Mouse (Mus musculus) CD8-positive naive resting alpha-beta T cell, adult 2 months (primary cell): Measurements from ENCODE around the gene Naga.
"Not testable (repeated sequence)": the region's sequence is repeated elsewhere in the genome, so short reads cannot be mapped to it uniquely, and the experiment has no call there.

ENCODE experiments used
- DNase-seq, 2 experiments: peaks; one replicate each; pipeline ENCODE4 v3.0.0; 2022; ENCODE audit warnings: low read depth in 2 of 2, low spot score in 2 of 2

Naga gene

DNA sequence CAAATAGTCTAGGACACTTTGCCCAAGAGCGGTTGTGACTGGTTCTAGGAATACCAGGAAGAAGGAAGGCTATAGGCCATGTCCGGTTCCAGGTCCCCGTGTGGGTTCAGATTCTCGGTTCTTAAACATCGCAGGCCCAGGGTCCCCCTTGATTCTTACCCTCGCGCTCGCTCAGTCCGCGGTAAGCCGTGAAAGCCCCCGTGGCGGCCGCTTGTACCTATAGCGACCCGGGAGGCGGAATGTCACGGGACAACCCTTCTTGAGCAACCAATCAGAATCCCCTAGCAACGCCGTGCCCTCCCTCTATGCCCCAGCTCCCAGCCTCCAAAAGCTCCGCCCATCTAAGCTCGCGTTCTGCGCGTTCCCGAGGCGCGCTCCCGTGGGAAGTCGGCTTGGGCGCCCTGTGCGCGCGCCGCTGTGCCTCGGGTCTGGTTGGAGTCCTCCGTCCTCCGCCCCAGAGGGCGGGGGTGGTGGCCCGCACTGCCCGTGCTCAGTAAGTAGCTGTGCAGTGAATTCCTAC, at the start of gene Naga, which contains the start of the genes Pheta2 and Smdt1:
TSS of gene Naga (minus strand) at position 333 of the 520 bp plus-strand sequence.
TSS of gene Pheta2 (plus strand) at position 350 of the 520 bp plus-strand sequence.
TSS of gene Smdt1 (plus strand) at position 367 of the 520 bp plus-strand sequence.
- DNase-seq = peak; percentile 75 to 87

DNA sequence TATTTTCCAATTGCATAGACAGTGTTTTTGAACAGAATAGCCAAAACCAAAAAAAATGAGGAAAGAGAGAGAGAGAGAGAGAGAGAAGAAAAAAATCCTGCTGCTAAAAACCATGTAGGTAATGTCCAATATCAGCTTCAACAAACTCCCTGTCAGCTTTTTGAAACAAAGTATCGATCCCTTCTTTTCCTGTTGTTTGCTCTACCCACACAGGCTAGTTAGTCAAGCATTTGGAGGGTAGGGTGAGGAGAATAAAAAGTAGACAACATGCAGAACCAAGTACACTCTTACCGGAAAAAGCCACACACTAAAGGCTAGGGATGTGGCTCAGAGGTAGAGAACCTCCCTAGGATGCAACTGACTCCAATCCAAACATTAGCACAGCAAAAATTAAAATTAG, 47.0 kb upstream of the Naga start:
- DNase-seq = no peak

DNA sequence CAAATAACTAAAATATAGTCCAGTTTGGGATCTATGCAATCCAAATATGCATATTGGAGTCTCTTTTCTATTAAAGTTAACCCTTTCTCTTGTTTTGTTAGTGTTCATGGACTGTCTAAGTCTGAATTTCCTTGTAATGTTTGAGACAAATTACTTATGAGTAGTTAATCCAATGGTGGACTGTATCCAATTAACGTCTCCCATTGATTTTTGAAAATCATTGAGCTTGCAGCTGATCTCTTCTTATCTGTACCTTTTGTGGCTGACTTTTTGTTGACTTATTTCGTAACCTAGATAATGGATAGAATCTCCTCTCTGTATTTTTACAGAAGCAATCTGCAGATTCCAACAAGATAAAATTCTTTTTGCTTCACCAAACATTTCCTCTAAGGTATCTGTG, 43.7 kb upstream of the Naga start:
- DNase-seq = no peak

DNA sequence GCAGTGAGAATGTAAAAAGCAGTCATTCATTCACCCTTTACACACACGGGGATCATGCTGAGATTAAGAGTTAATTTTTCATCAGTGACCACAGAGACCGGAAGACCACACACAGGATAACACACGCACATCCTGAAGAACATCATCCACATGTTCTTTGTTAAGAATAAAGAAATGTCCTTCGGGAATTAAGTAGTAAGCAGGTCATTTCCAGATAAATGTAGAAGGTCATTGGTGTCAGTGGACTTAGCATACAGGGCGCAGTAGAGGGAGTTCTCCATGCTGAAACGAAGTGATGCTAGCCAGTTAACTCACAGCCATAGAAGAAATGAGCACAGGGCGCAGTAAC, 42.0 kb upstream of the Naga start:
- no peak for DNase-seq

DNA sequence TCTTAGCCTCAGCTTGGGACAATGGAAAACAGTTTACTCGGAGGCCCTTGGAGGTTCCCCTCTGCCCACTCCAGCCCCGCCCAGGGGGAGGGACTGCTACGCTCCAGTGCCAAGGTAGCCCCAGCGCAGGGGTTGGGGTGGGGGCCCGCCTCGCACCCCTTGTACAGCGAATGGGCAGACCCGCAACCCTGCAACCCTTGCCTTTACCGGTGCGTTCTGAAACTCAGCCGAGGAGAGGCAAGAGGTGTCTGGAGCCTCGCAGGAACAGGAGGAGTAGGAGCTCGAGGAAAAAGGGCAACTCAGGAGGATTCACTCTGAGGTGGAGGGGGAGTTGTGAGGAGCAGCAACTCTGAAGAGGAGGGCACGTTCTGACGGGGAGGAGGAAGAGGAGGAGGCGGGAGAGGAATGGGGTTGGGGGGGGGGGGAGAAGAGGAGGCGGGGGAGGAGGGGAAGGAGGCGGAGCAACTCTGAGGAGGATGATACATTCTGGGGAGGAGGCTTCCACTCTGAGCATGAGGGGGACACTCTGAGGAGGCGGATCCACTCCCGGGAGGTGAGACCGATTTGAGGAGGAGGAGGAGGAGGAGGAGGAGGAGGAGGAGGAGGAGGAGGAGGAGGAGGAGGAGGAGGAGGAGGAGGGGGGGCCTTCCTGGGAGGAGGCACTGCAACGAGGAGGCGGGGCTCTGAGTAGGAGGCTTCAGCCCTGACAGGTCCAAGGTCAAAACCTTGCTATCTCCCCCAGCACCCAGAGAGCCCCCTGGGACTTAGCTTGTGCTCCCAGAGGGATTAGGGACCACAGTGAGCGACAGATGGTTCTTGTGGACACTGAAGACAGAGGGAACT, 41.4 kb upstream of the Naga start, which contains the start of gene Cyp2d22:
TSS of gene Cyp2d22 (minus strand) at position 390 of the 843 bp plus-strand sequence.
- peak; percentile 15 to 18 for DNase-seq

DNA sequence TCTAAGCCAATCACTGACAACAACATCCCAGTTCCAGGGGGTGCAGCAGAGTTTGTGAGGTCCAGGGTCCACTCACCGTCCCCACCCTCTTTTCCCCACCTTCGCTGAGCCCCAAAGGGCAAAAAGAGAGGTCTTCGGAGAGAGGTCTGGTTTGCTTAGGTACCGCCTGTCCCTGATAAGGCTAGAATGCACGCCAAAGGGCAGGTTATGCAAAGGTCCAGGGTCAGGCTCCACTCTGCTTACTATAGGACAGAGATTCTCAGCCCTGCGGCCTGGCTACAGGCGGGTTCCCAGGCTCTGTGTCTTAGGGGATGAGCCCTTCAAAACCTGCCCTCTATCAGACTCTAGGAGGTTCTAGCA, 40.8 kb upstream of the Naga start:
- DNase-seq = no peak

DNA sequence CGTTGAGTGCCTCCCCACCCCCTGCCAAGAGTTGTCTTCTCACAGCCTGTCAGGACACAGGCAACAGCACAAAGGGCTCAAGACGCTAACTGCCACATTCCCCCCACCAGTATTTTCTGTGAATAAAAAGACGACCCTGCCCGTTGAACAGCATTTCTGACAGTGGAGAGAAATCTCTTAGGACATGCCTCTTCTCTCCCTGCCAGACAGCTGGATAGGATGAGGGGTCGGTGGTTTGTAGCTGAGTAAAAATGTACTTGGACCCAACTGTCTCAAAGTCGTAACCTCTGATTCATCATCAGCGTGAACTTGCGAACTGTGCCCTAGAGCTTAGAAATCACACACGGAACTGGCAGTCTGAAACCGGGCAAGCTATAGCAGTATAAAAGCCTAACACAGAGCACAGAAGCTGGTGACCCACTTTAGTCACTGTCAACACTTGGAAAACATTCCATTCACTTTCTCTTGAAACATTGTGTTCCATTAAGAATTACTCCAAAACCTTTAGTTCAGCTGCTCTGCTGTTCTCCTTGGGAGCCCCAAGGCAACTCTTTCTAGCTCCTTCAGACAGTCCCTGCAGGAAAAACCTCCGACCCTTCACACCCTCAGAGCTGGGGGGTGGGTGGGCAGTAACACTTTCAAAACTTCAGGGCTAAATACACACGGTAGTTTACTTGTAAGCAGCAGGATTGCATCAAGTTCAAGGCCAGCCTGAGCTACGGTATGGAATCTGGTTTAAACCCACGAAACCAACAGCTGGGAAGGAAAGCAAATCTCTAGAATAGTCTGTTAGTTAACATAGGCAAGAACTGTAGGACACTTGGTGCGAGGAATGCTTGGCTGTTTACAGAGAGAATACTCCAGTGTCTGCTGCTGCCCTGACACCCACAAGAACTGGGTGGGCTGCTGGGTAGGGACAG, 39.8 kb upstream of the Naga start:
- DNase-seq = no peak

DNA sequence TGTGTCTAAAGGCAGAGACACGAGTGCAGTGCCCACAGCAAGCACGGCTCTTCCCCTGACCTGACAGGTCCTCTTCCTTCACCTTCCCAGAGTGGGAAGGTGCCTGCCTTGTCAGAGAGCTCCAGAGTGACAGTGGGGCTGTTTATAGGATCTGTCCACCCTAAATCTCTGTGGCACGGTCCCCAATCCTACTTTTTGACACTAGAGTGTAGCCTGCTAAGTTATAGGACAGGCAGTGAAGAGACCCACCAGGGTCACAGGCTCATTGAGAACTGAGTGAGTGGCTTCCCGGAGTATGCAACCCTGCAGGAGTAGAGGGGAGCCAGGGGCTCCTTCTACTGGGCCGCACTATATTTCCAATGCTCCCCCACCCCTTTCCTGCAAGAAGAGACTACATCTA, 39.0 kb upstream of the Naga start:
- no peak for DNase-seq

DNA sequence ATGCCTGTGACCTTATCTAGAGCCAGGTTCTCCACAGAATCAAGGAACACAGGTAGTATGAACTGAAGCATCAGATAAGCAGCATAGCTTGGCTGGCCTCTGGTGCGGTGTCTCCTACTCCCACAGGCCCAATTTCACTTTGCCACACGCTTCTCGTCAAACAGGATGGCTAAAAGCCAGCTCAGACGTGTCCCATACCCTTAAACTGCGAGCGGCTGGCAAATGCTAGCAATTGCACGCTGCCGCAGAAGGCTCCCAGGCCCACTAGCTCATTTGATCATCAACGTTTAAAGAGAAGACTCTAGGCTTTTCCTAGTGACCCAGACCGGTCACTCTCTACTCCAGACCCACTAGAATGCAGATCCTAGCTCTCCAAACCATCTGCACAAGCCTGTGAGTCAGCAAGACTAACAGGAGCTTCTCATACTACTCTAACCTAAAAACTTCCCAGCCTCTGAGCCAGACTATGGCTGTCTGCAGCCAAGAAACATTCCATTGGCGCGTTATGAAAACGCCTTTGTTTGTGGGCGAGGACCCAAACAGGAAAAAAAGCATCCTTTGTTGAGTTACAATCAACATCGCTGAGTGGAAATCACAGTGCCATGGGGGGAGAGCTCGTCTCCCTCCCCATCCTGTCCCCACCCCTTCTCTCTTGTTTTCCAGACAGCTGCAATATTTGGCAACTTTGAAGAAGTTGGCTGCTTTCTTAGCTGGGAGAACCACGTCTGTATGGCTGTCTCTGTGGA, 37.8 kb upstream of the Naga start:
- DNase-seq = no peak

DNA sequence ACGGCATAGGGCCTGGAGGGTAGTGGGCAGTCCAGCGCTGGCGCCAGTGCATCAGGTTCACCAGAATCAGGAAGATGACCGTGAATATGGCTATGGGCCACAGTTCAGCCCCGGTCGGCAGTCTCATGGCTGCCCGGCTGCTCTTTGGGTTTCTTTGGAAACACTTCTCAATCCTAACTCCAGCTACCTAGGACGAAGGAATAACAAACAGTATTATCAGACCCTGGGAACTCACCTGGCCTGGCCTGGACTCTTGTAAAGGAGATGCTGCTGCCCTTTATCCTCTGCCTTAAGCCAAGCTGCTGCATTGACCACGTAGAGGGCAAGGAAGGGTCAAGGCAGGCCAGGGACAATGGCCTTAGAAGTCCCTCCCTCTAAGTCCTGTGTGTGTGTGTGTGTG, 37.1 kb upstream of the Naga start:
- no peak for DNase-seq

DNA sequence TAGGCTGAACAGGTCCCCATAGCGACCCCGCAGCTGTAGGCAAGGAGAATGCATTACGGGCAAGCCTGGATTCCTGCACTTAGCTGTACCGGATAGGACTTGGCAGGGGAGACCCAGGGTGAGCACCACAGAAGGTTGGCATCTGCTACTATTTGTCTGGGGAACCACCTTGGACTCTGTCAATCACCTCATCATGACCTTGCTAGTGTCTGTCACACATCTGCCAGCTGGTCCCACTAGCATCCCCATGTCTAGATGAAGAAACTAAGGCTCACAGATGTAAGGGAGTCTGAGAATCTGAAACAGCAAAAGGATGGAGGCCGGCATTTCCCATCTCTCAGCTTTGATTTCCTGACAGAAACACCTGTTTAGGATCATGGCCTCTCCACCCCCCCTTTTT, 35.7 kb upstream of the Naga start:
- DNase-seq = no peak

DNA sequence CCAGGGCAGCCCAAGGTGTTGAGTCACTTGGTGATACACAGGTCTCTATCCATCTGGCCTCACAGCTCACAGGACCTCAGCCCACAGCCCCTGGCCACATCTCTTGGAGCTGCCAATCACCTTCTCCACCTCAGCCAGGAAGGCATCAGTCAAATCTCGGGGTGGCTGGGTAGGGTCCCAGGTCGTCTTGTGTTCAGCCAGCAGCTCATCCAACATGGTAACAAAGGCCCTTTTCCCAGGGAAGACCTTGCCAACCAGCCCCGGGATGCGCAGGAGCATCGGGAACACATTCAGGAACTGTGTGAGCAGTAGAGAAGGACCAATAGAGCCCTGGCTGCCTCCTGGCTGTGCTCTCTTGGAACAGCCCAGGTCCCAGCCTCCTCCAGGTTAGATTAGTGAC, 34.3 kb upstream of the Naga start:
- no peak for DNase-seq

DNA sequence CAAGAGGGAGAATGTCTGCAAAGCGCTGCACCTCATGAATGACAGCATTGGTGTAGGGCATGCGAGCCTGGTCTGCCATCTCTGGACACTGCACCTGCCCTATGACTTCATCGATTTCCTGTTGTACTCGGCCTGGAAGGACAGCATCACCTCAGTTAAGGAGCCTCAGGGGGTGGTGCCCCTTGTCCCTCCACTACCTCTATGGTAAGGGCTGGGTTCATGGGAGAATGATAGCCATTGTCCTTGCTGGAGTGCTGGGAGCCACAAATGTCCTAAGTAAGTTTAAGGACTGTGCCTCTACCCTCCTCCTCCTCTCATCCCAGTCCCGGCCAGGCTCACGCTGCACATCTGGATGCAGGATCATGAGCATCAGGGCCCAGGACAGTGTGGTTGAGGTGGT, 33.7 kb upstream of the Naga start:
- no peak for DNase-seq

DNA sequence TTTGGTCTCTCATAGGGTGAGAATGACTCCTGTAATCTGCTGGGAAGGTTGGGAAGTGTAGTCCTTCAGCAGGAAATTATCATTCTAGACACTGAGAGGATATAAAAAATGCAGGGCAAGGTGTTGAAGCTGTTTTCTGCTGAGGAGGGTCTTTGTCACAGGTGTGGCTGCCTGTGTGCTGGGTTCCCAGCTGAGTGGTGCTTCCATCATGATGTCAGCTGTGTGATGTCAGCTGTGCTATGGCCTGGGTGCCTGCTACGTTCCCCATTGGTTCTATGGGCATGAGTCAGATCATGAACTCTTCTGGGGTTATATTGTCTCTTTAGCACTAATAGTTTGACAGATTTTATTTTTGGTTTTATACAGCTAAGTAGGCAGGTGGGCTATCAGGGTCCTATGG, 30.1 kb upstream of the Naga start:
- DNase-seq = no peak

DNA sequence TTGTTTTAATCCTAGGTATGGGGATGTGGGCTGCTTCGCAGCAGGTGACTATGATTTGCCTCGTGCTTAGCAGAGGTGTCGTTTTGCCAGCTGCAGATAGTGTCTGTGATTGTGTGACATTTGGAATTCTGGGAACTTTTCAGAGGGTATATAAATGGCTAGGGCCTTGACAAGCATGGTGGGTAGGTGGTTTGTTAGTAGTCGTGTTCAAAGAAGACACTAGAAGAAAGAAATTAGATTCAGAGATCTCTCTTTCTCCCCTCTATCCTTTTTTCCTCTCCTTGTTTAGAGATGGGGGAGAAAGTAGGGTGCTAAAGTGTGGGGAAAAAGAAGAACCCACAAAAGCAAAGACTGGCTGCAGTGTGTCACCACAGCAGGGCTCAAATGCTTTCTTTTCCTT, 29.4 kb upstream of the Naga start:
- DNase-seq = no peak

DNA sequence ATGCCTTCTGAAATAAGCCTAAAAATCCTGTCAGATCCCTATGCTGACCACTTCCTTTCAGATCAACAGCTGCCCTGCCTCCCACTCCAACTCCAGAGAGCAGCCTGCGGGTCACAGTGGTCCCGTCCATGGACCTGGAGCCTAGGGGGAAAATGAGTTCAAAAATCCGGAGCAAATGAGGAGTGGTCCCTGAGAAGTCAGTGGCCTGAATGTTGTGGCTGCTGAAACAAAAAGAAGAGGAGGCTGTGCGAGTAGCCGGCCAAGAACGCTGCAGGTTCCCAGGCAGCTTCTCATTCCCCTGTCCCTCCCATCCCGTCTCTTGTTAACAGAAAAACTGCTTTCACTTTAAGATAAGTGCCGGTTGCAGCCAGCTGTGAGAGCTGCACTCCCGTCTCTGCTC, 25.8 kb upstream of the Naga start:
- not testable (repeated sequence) for DNase-seq

DNA sequence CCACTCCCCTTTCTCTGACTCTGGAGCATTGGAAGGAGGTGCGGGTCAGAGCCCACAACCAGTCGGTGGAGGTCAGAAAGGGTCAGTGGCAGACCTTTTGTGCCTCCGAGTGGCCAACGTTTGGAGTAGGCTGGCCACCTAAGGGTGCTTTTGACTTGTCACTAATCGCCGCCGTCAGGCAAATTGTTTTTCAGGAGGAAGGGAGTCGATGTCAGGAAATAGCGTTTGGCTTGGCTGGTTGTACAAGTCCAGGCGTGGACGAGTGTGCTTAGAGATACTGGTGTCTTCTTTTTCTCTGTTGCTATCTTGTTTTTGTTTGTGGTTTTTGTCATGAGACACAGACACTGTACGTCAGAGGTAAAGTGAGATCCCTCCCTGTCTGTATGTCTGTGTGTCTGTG, 25.1 kb upstream of the Naga start:
- DNase-seq = not testable (repeated sequence)

DNA sequence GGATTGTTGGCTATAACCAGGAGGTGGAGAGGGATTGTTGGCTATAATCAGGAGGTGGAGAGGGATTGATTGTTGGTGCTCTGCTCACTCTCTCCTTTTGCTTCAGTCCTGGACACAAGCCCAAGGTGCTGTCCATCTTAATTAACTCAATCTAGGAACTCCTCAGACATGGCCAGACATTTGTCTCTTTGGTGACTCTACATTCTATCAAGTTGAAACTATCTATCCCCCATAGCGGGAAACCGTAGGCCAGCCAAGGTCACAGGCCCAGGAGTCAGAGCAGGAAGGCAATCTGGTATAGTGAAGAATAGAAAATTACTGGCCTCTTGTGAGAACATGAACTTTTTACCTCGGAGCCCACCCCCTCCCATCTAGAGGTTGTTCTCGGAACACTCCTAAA, 23.5 kb upstream of the Naga start:
- no peak for DNase-seq

DNA sequence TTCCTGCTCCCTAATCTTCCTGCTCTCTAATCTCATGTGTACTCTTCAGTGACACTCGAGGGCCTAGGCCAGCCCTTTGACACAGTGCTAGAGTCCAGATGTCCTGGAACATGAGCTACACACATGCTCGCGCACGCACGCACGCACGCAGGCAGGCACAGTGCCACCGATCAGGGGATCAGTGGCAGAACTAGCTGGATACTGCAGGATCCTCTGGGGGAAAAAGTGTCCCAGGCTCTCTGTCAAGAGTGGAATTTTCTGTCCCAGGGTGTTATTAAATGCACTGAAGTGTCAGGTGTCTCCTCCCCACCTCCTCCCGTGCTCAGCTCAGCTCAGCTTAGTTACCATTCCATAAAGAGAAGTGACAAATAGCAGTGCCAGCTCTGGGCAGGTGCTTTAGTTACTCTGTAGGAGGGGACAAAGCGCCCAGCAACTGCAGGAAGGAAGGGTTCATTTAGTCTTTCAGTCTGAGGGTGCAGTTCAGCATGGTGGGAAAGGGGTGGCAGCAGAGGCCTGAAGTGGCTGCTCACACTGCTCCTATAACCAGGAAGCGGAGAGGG, 22.8 kb upstream of the Naga start:
- DNase-seq = no peak

DNA sequence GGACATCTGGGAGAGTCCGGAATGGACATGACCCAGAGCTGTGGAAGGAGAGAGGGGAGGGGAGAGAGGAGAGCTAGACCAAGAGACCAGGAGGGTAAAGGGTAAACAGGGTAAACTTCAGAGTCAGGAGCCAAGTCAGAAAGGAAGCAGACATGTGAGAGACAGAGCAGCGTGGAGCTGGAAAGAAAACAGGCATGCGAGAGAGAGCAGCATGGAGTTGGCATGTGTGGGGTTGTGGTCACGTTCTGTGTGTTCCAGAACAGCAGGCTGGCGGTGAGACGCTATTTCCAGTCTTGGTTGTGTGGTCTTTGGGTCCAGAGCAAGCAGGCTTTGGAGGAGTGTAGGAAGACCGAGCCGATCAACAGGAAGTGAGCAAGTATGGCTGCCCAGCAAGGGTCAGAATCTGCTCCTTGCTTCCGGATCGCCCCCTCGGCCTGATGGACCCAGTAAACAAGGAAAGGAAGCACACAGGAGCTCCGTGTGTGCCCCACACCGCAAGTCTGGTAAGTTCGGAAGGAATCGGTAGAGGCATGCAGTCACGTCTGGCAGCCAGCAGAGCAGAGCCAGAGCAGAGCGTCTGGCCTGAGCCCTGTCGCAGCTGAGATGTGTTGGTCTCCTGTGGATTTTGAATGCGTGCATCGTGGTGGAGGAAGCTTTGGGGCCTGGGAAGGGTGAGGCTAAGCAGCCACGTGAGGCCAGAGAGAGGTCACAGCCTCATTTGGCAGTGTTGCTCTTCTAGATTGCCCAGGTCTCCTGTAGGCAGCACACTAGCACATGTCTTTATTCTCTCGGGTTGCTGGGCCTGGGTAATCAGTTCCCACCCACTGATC, 19.9 kb upstream of the Naga start:
- DNase-seq = no peak
